Mouse (Mus musculus): ENCODE results near the gene Stk38.
"Not testable (repeated sequence)": the region's sequence is repeated elsewhere in the genome, so short reads cannot be mapped to it uniquely, and the experiment has no call there.

Gene Stk38

DNA sequence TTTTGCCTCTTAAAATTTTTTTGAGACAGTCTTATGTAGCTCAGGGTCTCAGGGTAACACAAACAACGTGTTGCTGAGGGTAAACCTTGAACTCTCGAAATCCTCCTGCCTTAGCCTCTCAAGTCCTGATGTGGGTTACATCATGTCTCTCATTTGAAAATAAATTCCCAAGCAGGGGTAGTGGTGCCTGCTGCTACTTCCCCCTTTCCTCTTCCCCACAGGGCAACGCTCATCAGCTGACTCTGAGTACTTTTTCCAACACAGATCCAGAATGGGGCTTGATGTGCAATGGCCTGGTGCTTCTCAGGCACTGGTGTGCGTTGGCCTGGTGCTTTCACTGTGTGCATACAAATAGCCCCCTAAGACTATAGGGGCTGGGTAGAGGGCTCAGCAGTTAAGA, 1.4 kb upstream of the Stk38 start:
- no peak for DNase-seq (ENCODE audit: low read depth, low spot score)

DNA sequence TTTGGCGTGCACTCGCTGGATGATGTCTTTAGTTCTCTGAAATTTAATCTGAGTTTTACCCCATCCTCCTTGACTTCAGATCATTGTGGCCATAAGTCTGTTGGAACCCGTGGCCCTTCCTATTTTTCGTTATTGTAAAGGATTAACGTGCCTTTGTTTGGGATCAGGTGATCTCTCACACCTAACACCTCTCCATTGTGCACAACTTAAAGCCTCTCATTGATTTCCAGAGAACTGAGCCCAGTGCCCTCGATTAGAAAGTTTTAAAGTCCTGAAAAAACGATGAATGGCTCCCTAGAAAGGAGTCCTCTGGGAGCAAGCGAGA, 493 bp upstream of the Stk38 start:
- DNase-seq (ENCODE audit: low read depth, low spot score): no peak

DNA sequence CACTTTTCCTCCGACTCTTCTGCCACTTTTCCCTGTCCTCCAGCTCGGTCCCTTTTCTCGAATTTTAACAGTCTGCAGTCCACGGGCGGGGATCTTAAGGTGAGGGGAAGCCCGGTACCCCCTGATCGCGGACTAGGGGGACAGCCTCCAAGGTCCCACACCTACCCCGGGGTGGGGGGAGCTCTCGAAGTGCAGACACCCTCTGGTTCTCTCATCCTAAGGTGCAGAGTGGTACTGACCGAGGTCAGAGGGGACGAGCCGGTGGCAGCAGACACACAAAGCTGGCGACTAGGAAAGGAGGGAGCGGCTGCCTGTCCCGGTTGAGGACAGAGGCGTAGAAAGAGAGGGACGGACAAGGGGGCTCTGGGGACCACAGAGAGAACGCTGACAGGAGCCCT, 553 bp downstream of the Stk38 start:
- DNase-seq (ENCODE audit: low read depth, low spot score): no peak

DNA sequence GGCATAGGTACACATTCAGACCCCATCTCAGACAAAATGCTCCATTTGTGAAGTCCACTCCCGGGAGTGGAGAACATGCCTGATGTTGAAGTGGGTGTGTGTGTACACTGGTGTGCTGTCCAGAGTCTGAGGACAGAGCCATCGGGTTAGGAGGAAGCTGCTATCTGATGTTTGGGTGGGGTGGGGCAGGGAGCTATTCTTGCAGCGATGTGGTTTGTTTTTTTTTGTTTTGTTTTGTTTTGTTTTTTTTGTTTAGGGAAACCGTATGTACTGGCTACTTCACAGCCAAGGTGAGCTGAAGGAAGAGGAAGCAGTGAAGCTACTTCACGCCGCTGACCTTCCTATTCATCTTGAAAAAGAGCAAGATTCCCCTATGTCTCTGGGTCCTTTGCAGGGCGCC, 983 bp downstream of the Stk38 start:
- DNase-seq (ENCODE audit: low read depth, low spot score): no peak

DNA sequence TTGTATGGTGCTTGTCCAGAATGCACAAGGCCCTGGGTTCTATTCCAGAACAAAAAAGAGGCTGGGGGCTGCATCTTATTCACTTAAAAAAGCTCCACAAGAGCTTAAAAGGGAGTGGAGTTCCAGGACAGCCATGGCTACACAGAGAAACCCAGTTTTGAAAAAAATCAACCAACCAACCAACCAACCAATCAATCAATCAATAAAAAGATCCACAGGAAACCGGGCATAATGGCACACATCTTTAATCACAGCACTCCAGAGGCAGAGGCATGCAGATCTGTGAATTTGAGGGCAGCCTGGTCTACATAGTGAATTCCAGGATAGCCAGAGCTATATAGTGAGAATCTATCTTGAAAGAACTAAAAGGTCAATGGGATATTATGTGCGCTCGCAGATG, 2.8 kb downstream of the Stk38 start:
- no peak for DNase-seq (ENCODE audit: low read depth, low spot score)

DNA sequence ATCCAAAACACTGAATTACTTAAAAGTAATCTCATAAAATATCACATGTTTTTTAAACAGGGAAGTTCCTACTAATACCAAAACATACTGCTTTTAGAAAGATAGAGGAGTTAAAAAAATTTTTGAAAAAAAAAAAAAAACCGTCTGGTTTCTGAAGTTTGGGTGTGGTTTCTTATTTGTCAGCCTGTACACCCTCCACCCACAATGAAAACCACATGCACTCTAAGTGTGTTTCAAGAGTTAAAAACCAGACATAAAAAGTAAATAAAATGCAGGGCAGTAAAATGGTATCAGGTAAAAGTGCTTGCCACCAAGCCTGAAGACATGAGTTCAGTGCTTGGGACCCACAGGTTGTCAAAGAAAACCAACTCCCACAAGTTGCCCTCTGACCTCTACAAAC, 4.1 kb downstream of the Stk38 start:
- no peak for DNase-seq (ENCODE audit: low read depth, low spot score)

DNA sequence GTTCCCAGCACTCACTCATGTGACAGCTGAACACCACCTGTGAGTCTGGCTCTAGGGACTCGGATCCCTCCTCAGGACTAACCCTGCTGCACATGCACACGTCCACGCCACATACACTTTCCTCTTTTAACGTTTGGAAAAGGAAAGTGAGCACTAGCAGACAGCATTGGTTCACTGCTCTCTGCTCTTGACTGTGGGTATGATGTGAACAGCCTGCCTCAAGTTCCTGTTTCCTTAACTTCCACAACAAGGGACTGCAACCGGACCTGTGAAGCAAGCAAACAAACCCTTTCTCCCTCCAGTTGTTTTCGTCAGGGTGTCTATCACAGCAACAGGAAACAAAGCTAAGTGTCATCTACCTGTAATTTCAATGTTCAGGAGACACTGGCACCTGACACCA, 7.3 kb downstream of the Stk38 start:
- no peak for DNase-seq (ENCODE audit: low read depth, low spot score)

DNA sequence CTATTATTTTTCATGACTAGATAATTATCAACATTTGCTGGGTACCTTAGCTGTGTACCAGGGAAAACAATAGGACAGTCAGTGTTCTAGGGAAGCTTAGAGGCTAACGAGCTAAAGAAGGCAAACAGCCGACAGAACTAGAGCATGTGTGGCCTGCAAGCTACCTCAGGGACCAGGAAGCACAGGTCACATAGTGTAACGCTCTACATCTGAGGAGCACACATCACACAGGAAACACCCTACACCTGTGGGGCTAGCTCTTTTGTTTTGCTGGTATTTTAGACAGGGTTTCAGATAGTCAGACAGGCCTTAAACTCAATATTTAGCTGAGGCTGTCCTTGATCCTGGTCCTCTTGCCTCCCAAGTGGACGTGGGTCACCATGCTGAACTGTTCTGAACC, 13.2 kb downstream of the Stk38 start:
- DNase-seq (ENCODE audit: low read depth, low spot score): no peak

DNA sequence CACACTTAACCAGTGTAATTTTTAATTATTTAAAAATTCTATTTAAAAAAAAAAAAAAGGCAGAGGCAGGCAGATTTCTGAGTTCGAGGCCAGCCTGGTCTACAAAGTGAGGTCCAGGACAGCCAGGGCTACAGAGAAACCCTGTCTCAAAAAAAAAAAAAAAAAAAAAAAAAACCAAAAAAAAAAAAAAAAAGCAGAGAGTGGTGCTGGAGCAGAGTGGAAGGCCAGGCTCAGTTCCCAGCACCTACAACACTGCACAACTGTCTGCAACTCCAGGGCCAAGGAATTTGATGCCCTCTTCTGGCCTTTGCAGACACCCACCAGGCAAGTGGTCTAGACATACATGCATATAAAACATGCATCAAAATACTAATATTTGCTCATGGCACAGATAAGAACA, 14.8 kb downstream of the Stk38 start:
- not testable (repeated sequence) for DNase-seq (ENCODE audit: low read depth, low spot score)

DNA sequence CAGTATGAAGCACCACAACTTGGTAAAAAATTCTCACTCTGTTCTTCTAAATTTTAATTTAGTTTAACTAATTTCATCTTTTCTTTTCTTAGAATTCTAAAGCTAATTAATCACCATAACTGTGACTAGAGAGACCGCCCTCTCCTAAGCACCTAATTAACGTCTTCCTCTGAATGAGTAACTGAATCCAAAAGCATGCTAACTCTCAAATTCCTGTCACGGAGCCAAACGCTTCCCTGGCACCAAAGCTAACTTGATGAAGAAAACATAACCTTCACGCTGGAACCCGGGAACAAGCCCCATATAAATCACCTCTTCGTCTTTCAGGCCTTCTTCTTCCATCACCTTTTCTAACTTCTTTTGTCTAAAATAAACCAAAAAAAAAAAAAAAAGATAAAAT, 15.7 kb downstream of the Stk38 start:
- DNase-seq (ENCODE audit: low read depth, low spot score): no peak

DNA sequence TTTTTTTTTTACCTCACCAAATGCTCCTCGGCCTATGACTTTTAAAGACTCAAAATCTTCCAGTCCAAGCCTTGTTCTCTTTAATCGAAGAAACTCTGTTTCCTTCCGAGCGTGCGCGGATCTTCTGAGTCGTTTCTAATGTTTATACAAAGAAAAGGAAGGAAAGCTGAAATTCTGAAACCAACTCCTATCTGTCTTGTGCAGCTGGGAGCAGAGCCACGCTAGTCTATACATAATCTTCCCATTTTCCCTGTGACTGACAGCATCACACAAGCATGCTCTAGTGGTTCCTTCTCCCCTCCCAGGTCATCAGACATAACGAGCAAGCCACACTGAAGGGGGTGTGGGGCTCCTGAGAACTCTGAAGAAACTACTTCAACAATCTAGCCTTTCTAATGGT, 16.5 kb downstream of the Stk38 start:
- DNase-seq (ENCODE audit: low read depth, low spot score): no peak

DNA sequence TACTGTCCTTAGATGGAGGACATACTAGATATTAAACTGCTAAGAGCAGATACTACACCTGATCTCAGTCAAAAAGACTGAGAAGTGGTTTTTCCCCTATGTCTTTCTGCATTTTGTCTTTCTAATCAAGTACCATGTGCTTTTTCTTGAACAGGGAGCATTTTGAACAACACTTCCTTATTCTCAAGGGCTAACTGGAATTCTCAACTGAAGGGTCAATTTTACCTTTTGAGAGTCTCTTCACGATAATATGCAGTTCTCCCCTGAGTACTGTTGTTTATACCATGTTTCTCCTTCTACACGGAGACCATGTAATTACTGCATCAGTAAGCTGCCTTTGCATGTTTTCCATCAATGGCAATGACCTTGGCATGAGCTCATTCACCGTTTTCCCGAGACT, 17.7 kb downstream of the Stk38 start:
- no peak for DNase-seq (ENCODE audit: low read depth, low spot score)

DNA sequence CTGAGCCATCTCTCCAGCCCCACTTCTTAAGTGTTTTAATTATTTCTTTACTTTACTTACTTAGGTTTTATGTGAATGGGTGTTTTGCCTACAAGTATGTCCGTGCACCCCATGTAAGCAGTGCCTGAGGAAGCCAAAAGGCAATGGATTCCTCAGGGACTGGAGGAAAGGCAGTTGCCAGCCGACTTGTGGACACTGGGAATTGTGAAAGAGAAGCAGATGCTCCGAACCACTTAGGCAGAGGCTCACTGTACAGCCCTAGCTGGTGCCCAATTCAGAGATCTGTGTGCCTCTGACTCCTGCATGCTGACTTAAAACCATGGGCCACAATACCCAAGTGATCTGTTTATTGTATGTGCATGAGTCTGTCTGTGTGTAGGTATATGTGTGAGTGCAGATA, 18.8 kb downstream of the Stk38 start:
- no peak for DNase-seq (ENCODE audit: low read depth, low spot score)

DNA sequence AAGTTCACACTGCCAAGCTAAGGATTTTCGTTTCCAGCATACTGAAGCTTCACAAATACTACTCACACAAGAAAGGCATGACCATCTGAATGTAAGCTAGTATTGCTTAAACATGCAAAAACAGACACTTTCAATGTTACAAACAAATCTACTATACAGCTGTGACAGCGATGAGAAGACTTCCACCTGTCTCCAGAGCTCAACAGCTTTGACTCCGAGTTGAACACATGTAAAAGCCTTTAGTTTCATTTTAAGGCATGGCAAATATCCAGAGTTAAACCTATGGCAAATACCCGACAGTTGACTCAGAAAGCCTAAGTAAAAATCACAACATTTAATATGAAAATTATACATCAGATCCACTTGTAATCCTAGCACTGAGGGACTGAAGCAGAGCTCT, 19.5 kb downstream of the Stk38 start:
- no peak for DNase-seq (ENCODE audit: low read depth, low spot score)

DNA sequence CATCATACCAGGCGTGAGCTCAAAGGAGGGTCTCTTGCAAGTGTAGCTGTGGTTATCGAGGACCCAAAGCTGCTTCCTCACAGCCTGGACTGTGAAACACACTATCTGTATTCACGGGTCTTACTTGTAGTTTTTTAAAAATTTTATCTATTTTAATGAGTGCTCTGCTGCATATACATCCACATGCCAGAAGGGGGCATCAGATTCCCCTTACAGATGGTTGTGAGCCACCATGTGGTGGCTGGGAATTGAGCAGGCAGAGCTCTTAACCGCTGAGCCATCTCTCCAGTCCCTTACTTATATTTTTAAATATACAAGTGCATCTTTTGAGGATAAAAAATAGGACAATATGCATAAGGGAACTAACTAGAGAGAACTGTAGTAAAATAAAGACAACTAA, 20.1 kb downstream of the Stk38 start:
- no peak for DNase-seq (ENCODE audit: low read depth, low spot score)

DNA sequence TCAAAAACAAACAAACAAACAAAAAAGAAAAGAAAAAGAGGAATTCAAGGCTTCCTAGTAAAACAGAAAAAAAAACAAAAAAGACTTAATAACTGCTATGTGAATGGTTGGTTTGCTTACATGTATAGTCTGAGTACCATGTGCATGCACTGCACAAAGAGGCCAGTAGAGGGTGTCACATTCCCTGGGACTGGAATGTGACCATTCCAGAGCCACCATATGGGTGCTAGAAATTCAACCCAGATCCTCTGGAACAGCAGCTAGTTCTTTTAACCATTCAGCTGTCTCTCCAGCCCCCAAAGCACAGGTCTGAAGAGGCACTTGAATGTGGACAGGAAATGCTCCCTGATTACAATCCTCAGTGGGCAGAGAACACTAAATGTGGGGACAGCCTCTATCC, 21.0 kb downstream of the Stk38 start:
- peak; percentile 47 for DNase-seq (ENCODE audit: low read depth, low spot score)

DNA sequence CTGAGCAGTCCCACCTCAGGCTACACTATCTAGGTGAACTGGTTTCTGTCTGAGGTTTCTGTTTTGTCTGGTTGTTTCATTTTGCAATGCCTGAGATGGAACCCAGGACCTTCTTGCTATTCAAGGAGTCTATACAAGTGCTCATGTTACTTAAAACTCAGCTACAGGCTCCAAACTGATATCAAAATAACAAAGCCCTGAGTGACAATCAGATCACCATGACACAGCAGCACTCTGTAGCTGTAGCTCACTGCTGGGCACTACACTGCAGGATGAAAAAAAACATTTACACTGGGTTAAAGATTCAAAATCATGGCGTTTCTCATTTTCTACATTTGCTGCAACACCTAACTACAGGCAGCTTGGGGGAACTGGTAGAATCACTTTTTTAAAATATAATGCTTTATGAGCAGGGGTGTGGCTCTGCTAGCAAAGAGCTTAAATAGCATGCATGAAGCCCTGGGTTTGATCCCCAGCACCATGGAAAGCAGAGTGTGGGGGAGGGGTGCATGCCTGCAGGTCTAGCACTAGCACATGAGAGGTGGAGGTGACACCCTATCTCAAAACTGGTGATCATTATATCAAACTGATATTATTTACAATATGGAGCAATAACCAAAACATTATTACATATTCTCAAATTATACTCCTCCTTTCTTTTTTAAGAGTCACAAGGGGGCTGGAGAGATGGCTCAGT, 22.9 kb downstream of the Stk38 start:
- no peak for DNase-seq (ENCODE audit: low read depth, low spot score)

DNA sequence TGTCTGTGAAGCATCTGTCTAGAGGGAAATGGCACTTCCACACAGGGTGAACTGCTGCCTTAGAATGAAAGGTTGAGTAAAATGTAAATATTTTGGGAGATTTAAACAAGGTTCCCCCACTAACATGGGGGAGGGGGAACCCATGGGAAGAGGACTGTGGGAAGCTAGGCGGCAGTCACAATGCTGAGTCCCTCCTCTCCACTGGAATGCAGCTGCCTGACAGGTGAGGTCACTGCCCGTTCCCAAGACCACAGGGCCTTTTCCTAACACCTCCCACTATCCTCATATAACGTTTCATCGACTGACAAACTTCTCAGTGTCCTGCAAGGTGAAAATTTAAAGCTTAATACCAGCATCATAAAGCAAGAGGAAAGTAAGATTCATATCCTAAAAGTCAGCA, 25.2 kb downstream of the Stk38 start:
- DNase-seq (ENCODE audit: low read depth, low spot score): no peak

DNA sequence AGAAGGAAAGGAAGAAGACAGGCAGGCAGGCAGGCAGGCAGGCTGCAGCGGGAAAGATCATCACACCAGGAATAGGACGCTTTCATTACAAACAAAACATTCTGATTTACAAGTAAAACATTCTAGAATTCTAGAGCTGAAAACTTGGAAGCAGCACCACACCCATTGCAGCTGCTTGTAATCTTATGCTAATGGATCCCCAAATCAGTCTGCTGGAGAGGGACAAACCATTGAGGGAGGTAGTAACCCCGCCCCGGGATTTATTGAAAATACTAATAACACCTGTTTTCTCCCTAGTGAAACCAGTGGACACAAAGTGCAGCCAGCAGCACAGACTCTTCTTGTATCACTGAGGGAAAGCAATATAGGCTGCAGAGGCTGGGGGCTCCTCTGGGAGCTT, 26.7 kb downstream of the Stk38 start:
- DNase-seq (ENCODE audit: low read depth, low spot score): no peak

DNA sequence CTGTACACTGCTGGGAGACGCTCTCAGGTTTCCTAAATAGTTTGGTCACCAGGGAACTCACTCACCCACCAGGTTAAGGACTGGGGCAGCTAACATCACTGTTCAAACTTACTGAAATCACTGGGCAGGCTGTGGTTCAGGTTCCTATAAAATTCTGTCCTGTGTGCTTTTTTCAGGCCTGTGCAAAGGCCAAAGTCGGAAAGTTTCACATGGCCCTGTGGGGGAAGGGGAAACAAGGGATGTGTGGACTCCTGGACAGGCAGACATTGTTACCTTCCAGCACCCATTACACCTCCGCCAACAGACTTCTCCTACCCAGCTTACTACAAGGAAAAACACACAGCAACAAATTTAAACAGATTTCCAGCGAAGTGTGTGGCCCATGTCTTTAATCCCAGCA, 28.7 kb downstream of the Stk38 start:
- no peak for DNase-seq (ENCODE audit: low read depth, low spot score)

DNA sequence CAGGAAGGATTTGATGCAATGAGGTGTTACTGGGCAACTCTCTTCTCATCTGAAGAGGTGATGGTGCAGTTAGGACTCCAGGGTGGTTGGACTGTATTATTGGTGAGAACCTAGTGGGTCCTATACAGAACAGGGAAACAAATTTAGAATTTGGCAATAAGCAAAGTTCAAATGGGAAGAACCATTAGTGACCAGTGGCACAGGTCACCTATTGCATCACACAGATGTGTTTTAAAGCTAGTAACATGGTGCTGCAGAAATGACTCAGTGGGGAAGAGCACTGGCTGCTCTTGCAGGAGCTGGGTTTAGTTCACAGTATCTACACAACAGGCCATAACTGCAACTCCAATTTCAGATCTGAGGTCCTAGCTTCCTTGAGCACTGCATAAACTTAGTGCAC, 37.7 kb downstream of the Stk38 start:
- DNase-seq (ENCODE audit: low read depth, low spot score): no peak

DNA sequence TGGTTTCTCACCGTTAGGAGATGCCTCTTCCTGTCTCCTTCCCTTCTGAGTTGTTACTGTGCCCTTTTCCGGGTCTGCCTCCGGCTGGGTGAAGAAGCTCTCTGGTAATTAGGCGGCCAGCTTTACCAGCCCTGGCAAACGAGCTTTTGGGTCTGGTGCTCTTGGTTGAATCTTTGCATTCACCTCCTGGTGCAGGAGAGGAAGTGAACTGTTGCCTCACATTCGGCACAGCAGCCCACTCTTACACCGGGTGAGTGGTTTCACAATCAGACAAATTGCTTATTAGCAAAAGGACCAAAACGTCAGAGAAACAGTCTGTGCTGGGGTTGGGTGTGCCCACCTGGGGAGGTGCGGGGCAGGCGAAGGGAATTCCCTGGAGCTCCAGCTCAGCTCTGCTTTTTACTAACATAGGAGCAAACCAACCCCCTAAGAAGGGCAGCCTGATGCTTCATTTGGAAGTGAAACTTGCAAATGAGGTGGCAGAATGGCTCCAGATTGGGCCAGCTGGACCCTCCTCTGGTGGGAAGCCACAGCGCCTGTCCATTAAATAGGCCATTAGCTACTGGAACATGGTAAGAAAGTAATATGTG, 40.7 kb downstream of the Stk38 start:
- DNase-seq (ENCODE audit: low read depth, low spot score): no peak

DNA sequence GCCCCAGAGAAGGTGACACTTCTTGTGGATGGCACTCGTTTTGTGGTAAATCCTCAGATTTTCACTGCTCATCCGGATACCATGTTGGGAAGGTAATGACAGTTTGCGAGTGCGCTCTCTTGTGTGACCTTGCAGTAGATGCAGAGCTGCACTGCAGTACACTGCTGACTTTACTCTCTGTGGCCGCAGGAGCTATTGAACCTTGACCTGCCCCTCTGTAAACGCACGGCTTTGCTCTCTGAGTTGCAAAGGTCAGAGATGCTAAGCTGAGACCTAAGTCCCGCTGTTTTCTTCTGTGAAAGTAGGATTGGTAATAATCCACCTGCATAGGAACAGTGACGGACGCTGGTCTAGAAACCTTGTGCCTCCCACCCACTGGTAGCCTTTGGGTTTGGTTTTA, 46.2 kb downstream of the Stk38 start:
- DNase-seq (ENCODE audit: low read depth, low spot score): no peak

DNA sequence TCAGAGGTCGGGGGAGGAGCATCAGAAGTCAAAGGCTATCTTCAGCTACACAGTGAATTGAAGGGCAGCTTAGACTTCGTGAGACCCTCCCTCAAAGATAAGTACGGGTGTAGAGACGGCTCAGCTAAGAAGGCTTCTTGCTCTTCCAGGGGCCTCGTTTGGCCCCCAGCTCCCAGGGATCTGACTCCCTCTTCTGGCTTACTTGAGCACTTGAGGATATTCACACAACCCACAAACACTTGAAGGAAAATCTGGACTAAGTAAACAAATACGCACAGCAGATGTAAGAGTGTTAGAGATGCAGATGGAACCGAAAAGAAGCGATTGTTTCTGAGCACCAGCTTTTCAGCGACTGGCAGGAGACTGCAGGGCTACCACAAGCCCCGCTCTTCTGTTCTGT, 47.2 kb downstream of the Stk38 start:
- no peak for DNase-seq (ENCODE audit: low read depth, low spot score)

All from WW6 (cell line).